Mouse (Mus musculus): ENCODE measurements around the gene Zfp13. TPM values are rescaled to one million over a fixed set of nuclear protein-coding genes. Genes with fewer than 3 reads are reported as not detected.
A peak's percentile ranks its signal among the peaks of the same experiment; 100 is the strongest.
"Not testable (repeated sequence)": the region's sequence is repeated elsewhere in the genome, so short reads cannot be mapped to it uniquely, and the experiment has no call there.

Zfp13 gene
- total RNA-seq, 2 experiments from 2014 or later: 9.3 to 10.3 TPM

DNA sequence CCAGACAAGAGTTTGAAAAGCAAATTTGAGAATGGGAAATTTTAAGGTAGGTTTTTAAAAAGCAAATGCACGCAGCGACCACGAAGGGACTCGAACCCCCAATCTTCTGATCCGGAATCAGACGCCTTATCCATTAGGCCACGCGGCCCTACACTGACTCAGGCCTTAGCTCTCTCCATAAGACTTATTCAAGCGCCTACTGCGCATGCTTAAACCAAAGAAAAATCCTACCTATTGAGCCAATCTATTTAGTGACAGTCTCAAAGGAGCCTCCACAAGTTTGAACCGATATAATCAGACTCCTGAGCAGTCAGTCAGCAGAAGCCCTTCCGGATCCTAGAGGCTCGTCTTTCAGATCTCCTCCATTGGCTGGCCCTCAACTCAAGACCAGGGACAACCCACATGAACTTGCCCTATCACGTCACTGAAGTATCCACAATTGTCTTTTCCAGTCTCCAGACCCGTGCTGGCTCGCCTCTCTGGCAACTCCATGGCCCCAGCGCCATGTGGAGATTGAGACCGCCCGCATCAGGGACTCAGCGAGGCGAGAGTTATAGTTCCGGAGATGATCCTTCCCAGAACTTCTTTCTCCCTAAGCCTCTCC lies 49.0 kb downstream of the Zfp13 start:
- DNase-seq: peak; percentile 91

DNA sequence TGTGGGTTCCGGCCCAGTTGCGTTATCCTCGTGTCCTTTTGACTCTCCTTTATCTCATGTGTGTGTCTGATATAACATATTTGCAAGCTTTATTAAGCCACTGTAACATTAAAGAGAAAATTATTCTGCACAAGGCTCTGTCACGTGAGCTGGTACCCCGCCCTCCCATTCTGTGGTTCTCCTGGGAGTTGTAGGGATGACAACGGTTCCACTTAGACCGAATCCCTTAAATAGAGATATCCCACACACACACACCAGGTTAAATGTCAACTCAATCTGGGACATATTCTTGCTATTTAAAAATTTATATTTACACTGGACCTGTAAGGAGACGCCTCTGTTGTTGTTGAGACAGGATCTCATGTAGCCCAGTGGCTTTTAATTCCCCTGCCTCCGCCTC lies 49.8 kb downstream of the Zfp13 start:
- no peak for DNase-seq

- DNase-seq: peak; percentile 73
Measured at GRCm38 (mm10) chr17:23548615-23549014, 50.7 kb downstream of the Zfp13 start.

DNA sequence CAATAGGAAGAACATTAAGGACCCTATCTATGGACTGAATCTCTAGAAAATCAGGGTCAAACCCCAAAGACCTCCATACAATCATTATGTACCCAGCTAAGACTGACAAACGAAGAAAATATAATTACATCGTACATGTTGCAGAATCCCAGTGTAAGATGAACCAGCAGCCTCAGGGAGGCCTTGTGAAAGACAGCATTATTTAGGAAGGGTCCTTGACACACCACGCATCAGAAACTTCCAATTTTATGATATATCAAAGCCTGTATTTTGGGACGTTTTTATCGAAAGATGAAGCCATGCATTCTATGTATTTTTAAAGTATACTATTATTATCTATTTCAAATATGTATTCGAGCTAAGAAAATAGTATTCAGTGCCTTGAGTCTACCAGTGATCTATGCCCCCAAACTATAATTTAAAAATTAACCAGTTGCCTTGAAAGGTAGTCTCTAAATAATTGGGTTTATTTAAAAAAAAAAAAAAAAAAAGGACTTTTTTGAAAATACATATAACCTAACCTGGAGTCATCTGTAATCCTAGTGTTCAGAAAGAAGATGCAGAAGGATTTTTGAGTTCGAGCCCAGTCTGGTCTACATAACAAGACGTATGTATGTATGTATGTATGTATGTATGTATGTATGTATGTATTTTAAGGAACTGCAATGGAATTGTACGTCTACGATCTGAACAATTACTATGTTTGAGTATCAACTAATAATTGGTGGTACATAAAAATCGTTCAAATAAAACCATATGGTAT lies 51.4 kb downstream of the Zfp13 start:
- no peak for DNase-seq

DNA sequence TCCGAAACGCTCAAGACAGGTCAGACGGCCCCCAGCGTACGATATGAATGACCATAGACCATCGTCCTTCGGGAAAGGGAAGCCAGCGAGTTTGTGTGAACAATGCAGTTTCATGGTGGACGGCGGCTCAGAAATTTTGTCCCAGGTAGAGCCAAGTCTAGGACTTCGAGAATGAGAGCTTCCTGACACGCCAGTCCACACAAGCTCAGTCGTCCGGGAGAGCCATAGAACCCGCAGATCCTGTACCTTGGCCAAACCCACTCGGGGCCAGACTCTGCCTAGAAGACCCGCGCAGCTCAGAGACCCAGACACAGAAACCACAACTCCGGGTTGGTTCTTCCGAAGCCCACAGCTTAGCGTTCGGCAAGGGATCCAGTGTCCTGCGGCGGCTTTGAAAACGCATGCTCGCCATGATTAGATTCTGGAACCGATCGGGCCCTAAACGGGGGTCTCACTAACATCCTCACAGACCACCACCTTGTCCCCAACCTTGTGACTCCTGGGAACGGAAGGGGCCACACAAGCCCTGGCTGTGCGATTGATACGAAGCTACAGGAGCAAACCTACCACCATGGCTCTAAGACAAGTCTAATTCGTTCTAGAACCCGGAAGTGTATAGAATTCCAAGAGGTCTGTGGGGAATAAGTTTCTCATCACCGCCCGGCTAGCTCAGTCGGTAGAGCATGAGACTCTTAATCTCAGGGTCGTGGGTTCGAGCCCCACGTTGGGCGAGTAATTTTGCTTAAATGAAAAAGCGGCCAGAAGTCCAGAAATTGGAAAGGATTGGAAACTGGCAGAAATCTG lies 52.4 kb downstream of the Zfp13 start:
- DNase-seq: peak; percentile 83

GRCm38 (mm10) chr17:23546333-23546701 lies 53.0 kb downstream of the Zfp13 start:
- peak; percentile 81 for DNase-seq

DNA sequence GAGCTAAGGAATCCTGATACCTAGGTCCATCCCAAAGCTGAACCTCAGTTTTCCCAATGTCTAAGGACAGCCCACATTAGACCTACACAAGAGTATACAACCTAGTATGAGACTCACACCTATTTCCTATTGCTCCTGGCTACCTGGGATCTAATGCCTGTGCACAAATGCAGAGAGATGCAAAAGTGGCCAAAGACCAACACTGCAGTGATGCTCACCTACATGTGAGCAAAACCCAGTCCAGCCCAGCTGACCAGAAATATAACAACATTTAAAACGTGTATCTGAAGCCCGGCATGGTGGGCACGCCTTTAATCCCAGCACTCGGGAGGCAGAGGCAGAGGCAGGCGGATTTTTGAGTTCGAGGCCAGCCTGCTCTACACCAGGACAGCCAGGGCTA lies 53.4 kb downstream of the Zfp13 start:
- no peak for DNase-seq

- no peak for DNase-seq
Measured at GRCm38 (mm10) chr17:23544766-23545165, 54.5 kb downstream of the Zfp13 start.

- no peak for DNase-seq
Measured at GRCm38 (mm10) chr17:23543983-23544382, 55.3 kb downstream of the Zfp13 start.

- no peak for DNase-seq
Measured at GRCm38 (mm10) chr17:23543325-23543724, 56.0 kb downstream of the Zfp13 start.

GRCm38 (mm10) chr17:23542835-23543234 lies 56.5 kb downstream of the Zfp13 start:
- no peak for DNase-seq

DNA sequence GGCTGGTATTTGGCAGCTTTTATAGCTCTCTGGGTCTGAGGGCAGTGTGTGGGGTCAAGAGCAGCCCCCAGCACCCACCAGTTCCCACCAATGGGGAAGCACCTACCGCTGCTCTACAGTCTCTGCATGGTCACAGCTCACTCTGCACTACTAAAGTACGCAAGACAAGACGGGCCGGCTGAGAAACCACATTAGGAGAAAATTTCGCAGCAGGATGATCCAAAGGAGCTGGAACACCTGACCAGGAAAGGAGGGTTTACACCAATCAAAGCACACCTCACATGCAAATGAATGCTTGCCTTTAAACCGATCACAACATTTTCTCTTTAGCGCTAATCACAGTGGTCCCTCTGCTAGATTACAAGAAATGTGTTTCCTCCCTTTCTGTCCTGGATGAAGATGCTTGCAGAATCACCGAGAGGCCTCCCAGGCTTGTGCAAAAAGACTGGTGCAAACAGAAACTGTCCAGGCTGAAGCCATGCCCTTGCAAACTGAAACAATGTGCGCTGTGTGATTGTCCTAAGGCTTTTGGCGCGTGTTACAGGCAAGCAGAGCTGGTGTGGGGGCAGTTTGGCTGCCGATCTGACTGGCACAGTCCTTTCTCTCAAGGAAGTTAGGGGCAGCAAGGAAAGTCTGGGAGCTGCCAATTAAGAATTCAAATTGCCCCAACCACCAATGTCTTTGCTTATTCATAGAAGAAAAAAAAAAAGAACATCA lies 57.1 kb downstream of the Zfp13 start:
- DNase-seq: no peak

DNA sequence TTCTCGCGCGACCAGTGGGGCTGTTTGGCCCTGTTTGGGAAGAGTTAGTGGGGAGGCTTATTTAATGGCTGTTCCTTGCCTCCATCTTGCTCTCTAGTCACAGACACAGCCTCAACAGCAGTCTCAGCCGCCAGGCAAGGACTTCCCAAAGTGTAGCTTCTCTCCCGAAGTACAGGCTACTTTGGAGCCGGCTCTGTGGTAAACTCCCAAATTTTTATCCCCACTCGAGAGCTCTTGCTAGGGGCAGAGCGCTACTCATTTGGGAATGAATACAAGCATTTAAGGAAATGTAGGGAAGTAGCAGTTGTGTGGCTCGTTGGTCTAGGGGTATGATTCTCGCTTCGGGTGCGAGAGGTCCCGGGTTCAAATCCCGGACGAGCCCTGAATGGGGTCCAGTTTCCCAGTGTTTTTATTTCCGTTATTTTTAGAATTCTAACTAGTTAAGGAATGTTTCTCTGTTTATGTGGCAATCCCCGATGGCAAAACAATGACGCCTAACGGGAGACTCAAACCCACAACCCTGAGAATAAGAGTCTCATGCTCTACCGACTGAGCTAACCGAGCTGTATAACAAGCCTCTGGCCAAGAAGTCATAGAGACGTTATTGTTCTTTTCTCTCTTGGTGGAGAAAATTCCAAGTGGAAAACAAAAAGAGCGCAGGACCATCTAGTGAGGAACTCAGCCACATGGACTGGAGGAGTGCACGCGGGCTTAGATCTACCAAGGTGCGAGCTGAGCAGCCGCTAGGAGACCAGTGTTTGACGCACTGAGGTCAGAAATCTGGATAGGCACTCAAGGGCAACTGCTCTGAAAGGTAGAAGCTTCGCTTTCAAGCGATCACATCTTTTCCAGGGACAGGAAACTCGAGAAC lies 58.4 kb downstream of the Zfp13 start:
- DNase-seq: no peak

GRCm38 (mm10) chr17:23540106-23540505 lies 59.2 kb downstream of the Zfp13 start:
- no peak for DNase-seq

DNA sequence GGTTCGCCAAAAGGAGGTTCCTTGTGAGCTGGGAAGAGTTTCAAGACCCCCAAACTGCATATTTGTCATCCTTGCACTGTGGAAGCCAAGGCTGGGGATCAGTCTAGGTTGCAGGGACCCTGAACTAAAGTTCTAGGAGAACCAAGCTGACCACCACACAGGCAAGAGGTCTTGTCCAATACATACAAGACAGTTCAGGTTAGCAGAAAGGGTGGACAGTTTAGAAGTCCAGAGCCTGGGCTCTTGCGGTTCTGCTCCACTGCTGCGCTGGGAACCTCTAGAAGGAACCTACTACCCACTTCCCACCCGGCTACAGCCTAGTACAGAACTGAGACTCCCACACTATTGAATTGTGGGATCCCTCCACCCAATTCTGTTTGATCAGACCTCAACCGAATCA lies 59.7 kb downstream of the Zfp13 start:
- no peak for DNase-seq

- DNase-seq: no peak
Measured at GRCm38 (mm10) chr17:23538299-23539015, 60.8 kb downstream of the Zfp13 start.

- no peak for DNase-seq
Measured at GRCm38 (mm10) chr17:23537554-23538255, 61.6 kb downstream of the Zfp13 start.

DNA sequence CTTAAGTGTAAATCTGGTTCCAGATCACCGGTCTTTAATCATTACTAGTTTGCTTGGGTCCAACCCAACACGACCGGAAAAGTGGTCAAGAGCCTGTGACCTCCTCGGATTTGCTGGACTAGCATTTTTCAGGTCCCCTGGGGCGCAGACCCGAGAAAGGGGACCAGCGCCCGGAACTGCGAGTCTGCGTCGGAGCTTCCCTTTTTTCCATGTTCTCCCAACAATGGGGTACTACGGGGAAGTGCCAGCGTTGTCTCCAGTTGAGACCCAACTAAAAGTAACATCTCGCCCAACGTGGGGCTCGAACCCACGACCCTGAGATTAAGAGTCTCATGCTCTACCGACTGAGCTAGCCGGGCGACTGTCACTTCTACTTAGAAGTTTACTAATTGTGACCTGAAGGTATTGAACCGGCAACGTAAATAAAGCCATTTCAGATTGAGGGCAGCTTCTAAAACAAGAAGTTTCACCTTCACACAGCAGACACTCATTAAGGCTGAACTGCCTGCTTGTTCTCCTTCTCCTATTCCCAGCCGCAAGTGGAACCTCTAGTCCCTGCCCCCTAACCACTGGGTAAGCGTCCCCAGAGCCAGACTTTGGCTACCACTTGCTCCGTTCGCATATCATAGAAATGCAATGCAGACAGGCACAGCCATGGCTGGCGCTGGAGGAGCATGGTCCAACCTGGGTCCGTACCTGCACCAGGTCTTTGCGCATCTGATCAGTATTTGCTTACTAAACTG lies 64.1 kb downstream of the Zfp13 start:
- DNase-seq: peak; percentile 5

DNA sequence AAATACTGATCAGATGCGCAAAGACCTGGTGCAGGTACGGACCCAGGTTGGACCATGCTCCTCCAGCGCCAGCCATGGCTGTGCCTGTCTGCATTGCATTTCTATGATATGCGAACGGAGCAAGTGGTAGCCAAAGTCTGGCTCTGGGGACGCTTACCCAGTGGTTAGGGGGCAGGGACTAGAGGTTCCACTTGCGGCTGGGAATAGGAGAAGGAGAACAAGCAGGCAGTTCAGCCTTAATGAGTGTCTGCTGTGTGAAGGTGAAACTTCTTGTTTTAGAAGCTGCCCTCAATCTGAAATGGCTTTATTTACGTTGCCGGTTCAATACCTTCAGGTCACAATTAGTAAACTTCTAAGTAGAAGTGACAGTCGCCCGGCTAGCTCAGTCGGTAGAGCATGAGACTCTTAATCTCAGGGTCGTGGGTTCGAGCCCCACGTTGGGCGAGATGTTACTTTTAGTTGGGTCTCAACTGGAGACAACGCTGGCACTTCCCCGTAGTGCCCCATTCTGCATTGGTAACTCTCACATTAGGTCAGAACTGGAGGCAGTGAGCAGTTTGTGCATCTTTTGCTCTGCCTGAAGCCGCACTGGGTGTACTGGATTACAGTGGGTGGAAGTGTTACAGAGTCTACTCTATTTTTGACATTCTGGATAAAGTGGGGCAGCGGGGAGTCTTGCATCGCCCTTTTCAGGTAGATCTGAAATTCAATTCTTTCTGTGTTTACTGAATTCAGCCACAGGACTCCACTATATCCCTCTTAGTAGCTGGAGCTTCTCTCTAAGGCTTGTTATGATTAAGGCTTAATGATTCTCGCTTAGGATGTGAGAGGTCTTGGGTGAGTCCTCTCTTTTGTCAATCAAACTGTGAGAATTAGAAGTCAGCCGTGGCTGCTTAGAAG lies 65.4 kb downstream of the Zfp13 start:
- DNase-seq: not testable (repeated sequence)

All from heart, postnatal 4 days (tissue).